Mouse (Mus musculus): ENCODE results near the gene Arl15.

Arl15 gene

DNA sequence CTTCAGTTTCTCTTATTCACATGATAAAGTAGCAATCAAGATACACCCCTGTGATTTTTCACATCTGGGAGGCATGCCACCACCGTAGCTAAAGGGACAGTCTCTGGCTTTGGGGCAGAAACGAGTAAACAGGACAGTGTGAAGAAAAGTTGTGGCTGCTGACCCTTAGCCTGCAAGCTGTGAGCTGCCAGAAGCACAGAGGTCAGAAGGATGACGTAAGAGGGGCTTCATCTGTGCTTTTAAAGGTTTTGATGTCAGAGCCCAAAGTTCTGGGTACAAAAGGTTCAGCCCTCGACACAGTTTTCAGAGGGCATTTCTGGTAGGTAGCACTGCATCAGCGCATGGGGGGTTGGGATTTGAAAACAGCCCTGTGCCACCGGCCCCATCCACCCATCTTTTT lies 266.0 kb downstream of the Arl15 start:
- no peak for DNase-seq (ENCODE audit: low read depth)

DNA sequence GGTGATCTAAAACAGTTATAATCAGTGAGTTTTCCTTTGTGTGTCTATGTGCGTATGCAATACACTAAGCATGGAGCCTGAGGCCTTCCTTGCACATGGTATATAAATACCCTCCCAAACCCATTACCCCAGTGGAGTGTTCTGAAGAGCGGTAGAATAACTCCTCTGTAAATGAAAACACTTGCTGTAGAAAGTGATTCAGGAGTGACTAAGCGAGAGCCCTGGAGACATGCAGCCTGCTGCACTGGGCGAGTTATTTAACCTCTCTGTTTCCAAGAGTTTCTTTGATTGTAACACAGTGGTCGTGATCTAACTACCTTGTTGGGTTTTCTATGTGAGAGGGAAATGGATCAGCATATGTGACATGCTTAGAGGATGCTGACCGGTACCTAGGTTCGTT lies 266.9 kb downstream of the Arl15 start:
- DNase-seq (ENCODE audit: low read depth): no peak

DNA sequence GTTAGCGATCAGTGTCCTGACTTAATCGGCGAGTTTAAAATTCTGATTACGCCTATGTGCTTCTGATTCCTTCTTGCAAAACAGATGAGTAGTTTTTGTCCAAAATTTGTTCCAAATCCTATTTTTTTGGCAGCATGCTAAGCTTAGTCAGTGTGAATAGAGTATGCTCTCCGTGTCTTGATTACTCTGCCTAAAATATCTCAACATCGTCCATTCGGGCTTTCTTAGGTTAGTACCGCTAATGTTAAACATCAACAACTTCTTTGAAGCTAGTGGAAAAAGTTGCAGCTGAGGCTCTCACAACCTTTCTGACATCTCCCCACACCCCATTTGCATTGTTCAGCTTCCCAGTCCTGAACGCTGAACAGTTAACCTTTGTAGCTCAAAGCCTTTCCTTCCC lies 269.8 kb downstream of the Arl15 start:
- no peak for DNase-seq (ENCODE audit: low read depth)

DNA sequence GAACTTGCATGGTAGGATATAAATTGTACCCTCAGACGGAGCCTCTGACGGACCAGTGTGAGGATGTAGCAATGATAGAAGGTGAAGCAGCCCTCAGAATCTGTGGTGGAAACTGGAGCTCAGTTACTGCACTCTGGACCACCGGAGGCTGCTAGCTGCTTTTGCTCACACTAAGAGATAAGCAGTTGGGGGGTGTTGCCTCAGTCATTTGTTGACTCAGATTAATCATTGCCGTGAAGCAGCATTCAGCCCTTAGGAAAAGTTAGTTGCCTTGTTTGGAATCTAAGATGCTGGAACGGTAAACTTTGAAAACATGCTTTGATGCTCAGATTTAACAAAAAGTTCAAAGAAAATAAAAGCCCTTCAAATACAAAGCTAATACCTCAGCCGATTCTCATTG lies 270.7 kb downstream of the Arl15 start:
- no peak for DNase-seq (ENCODE audit: low read depth)

DNA sequence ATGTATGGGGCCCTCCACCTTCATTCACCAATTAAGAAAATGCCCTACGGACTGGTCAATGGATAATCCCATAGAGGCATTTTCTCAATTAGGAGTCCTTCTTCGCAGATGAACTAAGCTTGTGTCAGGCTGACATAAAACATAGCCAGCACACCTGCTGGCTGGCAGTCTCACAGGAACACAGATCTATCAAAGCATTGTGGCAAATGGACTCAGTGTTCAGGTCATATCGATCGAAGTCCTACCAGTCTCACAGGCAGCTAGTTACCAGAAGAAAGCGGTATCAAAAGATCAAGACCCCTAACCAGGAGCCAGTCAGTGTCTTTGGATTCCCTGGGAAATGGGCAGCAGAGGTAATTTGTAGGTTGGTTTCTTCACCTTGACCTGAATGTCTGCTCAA lies 274.1 kb downstream of the Arl15 start:
- DNase-seq (ENCODE audit: low read depth): no peak

DNA sequence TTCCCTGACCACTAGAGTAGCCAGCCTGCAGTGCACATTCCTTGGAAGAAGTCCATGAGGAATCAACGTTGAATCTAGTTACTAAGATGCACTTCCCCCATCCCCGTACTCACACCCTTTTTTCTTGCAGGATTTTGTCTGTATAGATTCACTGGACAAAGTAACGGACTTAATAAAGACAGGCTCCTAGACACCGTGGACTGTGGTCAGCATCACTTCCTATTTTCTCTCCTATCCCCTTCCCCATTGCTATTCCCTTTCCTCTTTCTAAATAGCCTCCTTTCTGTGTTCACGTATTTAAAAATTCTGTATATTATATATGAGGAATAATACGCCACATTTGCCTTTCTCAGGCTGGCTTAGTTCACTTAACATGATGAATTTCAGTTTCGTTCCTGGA lies 277.1 kb downstream of the Arl15 start:
- no peak for DNase-seq (ENCODE audit: low read depth)

DNA sequence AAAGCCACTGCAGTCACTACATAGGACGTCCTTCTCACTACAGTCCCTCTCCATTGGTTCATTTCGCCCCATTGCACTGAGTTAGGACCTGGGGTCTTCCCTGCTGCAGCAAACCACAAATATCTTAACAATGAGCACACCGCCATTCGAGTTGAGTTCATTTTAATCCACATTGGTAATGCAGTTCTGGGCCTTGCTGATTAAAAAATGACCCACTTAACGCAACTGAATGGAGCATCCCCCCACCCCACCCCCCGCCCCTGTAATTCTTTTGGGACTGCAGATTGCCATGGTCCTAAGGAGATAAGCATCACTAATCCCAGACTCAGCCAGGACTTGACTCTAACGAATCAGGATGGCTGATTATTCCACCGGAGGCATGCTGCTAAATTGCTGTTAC lies 280.2 kb downstream of the Arl15 start:
- no peak for DNase-seq (ENCODE audit: low read depth)

DNA sequence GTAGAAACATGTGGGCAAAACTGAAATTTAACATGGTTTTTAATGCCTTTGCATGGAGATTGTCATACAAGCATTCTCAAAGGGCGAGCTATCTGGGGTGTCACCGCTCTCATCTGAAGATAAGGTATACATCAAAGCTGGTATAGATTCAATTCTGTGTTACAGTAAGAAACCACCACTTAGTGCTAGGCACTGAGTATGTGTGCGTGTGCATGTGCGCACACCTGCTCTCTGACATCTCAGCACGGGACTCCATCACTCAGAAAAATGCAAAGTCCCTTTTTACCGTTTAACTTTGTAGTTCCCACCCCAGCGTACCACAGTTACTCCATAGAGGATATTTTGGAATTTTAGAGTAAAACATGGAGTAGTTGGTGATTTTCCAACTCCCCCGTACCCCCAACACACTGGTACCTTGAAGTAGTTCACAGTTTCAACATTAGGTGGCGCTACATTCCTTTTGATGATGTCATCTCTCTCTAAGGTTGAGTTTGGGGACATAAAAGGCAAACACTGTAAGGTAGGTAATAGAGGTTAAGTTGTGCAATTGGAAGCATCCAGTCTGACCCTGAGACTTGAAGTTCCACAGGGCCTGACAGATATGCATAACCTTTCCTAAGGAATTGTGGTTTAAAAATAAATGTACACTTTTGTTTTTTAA lies 281.5 kb downstream of the Arl15 start:
- DNase-seq (ENCODE audit: low read depth): peak; percentile 65

DNA sequence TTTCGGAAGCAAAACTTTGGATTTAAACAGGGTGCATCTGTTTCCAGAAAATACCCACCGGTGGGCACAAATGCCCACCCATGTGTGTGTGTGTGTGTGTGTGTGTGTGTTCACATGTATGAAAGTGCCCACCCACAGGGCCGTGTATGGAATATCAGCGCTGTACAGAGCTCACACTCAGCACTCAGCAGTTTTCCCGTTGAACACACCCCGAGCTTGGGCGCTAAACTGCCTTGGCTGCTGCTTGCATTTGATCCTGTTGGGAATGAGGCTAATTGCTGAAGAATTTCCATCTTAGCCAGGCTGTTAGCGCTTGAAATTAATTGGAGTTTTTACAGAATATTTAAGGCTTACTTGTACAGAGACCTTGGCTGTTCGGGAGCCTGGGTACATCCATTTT lies 282.9 kb downstream of the Arl15 start:
- DNase-seq (ENCODE audit: low read depth): no peak

DNA sequence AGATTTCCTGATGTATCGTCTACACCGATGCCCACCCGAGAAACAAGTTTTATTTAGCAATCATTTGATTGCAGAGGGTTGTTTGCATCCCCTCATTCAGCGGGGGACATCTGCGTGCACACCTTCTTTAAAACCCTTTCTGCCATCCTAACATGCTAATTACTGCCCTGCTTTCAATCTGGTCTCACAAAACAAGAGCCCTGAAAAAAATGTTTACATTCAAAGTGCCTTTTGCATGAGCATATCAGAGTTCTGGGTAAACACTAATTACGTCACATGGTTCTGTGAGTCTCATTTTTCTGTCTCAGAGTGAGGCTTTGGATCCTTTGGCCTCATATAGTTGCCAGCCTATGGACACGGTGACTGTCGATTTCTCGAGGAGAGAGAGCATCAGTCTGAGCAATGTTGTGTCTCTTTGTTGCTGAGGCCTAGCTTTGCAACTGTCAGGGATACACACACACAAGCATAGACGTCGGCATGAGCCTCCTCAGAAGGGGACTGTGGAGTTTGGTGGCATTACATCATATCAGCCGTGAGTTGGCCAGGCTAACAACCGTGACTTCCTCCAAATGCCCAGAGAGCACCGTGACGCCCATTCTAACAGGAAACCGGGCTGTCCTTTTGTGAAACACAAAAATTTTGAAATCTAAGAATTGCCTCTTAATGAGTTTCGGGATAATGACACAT lies 283.4 kb downstream of the Arl15 start:
- no peak for DNase-seq (ENCODE audit: low read depth)

DNA sequence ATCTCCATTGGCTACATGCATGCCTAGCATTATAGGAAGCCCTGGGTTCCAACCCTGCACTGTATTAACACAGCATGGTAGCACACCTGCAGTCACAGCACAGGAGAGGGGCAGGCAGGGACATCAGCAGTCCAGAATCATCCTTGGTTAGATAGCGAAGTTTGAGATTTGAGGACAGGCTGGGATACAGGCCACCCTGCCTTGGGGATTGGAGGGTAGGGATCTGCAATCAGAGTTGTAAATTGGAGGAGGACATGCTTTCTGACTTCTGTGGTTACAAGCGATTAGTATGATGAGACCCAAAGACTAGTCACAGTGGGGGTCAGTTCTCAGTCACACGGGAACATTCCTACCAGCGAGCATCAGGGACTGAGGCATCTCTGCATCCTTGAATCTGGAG lies 284.5 kb downstream of the Arl15 start:
- no peak for DNase-seq (ENCODE audit: low read depth)

DNA sequence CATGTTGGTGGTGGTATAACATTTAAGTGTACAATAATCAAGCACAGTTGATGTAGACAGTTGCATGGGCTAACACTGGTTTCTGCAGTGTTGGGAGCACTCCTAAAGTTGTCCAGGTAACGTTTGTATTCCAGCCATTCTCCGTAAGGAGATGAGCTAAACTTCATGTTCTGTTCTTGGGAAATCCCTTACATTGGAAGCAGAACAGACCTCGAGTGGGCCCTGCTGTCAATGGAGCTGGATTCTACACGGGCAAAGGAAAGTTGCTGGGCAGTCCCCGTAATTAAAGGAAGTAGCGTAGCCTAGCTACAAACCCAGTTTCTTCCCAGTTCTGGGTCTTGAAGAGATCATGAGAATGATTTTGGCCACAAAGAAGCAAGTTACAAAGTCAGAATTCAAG lies 285.4 kb downstream of the Arl15 start:
- no peak for DNase-seq (ENCODE audit: low read depth)

DNA sequence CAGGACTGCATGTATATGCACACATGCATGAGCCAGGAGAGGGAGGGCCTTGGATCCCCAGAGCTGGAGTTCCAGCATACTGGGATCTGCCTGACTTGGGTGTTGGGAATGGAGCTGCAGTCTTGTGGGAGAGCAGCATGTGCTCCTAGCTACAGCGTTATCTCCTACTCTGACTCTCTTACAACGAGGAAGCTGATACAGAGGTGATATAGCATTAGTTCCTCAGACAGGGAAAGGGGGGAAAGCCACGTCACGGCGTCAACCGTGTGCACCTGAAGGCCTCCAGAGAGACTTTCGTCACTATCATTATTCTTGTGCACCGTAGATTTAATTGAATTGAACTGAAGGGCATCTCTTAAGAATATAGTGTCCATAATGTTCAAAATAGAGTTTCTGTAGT lies 286.2 kb downstream of the Arl15 start:
- DNase-seq (ENCODE audit: low read depth): no peak

DNA sequence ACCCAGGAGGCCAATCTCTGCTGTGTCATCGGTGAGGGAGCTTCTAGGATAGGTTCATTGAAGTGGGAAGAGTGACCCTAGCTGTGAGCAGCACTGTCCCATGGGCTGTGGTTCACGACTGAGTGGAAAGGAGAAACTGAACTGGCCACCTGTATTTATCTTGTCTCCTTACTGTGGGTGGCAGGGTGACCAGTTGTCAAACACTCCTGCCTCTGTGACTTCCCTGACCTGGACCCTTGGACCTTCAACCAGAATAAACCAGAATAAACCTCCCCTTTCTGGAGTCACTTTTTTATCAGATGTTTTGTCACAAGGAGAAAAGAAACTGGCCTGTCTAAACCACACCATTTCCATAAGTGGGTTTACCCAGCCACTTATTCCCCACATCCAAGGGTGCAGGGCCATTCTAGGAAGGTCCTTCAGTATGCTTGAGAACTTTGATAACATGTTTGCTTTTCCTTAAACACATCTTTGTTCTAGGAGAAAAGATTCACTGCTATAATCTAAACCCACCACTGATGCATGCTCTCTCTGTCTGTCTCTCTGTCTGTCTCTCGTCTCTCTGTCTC lies 289.3 kb downstream of the Arl15 start:
- no peak for DNase-seq (ENCODE audit: low read depth)

DNA sequence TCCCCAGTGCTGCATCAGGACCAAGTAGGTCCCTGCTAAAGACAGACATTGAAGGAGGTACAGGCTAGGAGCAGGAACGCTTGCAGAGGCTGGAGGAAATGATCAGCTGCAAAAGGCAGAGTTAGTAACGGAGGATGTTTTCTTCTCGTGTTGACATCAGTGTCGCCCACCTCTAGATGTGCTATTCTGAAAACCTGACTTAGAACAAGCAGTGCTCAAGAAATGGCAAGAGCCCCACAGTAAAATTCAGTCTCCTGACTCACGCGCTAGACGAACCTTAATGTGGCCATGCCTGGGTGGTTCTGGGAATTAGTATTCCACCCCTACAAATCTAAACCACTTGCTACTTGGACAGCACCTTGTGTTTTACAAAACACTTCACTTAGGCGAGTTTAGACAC lies 291.1 kb downstream of the Arl15 start:
- no peak for DNase-seq (ENCODE audit: low read depth)

DNA sequence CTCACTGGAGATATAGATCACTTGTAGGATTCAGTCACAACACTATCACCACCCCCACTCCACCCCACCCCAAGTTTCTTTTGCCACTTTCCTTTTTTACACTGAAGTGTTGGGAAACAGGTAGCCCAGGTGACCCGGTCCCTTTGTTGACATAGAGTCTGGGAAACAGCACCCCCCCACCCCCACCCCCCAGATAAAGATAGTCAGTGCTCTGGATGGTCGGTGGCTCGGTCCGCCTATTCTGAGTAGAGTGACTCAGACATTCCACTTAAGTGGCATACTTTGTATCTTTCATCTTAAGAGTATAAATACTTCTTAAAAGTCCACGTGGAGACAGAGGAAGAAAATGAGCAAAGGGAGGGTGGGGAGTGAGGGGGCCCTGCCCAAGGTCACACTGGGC lies 292.0 kb downstream of the Arl15 start:
- DNase-seq (ENCODE audit: low read depth): no peak

DNA sequence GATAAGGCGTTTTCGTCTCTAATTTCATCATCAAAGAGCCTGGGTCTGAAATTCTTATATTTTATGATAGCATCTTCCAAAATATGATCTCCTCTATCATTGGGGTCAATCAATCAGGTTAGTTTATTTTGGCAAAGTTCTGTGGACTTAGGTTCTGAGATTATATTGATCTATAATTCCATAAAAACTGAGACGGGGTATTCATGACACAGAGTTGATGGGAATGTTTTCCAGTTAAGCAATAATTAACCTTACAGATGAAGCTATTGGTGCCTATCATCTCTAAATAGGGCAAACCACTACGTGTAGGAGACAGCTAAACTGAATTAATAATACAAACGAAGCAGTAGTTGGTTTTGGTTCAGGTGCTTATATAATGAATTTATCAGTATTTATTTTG lies 292.5 kb downstream of the Arl15 start:
- DNase-seq (ENCODE audit: low read depth): no peak

DNA sequence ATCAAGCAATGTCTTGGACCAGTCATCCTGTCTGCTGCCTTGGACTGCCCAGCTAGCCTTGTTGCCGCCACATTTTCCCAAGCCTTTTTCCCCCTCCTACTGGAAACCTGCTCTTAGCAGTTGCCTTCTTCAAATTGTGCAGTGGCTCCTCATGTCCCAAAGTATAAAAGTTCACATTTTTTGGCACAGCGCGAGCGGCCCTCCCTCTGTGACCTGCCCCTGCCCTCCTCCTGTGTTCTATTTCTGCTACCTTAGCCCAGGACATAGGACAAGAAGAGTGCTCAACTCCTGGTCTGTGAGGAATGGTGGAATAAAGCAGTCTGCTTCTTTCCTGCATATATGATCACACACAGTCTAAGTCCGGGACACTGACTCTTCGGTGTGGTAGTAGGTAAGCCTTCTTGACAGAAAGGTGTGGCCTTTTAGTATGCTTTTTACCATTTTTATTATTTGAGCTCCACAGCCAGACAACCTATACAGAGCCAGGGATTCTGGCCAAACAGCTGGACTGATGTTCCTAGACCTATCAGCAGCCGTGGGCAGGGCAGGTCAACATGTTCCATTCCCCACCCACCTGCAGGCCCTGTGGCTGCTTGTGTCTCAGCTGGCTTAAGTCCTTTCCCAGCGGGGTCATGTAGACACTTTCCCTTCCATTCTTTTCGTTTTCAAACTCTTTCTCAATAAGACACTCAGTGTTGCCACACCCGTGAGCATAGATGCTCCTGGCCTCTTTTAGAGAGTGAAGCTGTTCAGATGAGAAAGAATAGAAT lies 293.6 kb downstream of the Arl15 start:
- no peak for DNase-seq (ENCODE audit: low read depth)

DNA sequence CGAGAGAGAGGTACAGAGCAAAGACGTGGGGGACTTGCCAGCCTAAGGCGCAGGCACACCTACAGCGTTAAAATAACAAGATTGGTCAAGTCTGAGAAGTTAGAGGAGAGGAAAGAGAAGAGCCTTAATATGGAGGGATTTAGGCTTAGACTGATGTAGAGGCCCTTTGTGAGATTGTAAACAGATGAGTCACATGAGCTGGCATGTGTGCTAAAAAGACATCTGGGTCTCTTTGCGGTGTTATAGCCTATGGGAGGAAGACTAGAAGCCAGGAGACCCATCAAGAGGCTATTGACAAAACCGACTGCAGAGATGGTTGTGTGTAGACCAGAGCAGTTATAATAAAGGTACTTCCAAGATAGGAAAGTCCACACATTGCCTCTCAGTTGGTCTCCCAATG lies 296.5 kb downstream of the Arl15 start:
- no peak for DNase-seq (ENCODE audit: low read depth)

DNA sequence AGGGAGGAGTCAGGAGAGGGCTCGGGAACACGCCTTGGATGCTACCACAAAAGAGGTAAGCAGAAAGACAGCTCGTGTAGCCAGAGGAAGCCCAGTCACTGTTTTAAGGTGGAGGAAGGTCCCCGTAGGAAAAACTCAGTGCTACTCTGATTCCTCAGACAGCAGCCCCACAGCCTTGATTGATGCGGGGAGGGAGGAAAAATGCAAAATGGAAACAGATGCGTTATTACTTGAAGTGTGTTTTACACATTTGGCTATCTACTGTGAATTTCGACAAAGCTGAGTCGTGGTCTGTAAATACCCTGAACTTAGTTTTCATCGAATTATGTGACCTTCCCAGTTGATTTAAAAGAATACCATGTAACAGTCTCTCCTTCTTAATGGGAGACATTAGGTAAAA lies 296.9 kb downstream of the Arl15 start:
- no peak for DNase-seq (ENCODE audit: low read depth)

DNA sequence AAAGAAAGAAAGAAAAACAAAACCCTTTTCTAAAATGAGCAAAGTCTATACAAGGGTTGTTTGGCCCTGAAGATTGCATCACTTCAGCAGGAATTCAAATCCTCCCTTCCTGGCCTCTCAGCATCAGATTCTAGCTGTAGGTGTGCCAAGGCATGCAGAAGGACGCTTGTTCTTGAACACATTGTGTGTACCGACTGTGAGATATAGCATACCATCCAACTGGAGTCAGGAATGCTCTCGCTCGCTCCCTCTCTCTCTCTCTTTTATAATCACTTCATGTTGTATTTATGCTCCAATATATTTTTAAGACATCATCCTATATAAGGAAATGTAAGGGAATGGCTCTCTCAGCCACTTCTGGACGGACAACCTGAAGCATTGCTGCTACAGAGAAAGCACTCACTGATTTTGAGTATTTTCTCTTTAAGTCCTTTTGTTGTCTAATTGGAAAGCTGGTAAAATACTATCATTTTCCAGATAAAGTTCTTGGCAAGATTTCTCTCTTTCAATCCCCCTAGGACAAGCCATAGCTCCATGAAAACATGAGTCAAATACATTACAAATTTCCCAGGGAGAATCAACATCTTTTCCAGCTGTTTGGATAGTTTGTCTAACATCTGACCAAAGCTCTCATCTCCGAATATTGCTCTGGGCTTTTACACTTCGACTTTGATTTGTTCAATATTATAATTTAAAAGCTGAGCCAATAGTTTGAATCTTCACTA lies 300.0 kb downstream of the Arl15 start:
- DNase-seq (ENCODE audit: low read depth): no peak

DNA sequence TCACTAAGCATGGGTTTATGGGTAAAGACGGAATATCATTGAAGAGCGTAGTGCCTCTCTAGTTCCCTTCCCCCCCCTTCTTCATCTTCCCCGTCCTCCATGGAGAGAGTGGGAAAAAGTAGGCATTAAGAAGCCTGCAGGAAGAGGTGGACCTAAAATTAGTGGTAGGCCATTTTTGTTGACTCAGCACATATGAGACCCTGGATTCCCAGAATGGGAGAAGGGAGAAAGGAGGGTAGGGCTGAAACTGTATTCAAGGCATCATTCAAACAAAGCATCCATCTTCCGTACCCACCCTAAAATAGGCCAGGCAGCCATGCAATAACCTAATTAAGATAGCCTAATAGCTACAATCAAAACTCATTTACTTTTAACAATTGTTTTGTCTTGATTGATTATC lies 301.1 kb downstream of the Arl15 start:
- DNase-seq (ENCODE audit: low read depth): no peak

All from naive thymus-derived CD4-positive, alpha-beta T cell, adult 2 months (primary cell).